Mouse (Mus musculus): Measurements from ENCODE around the gene Ctdnep1.

- no peak for TF ChIP-seq POLR2A (IDR thresholded peaks at IDR 0.05; ENCODE audit: extremely low read depth, insufficient read depth, low read length)
- TF ChIP-seq CTCF (IDR thresholded peaks at IDR 0.05; ENCODE audit: extremely low read depth, insufficient read depth, low read length), result no peak
Observed at GRCm38 (mm10) chr11:69992932-69993331, 12.0 kb downstream of the Ctdnep1 start.

Data from cortical plate, adult 2 months (tissue).